Mouse (Mus musculus): ENCODE measurements at regions not wholly inside any gene's neighbourhood (a gene's known extent, or its start where the extent isn't known, plus 50 kb on each side); places are given as distances from the start of the nearest gene placed in this dataset.
"Not testable (repeated sequence)": the region's sequence is repeated elsewhere in the genome, so short reads cannot be mapped to it uniquely, and the experiment has no call there.

- 92% methylated on average over 6 of the region's 6 CpGs for WGBS
- H3K27me3 ChIP-seq (ENCODE audit: control insufficient read depth, insufficient read depth, low read length) = no peaks in the 10 kb centered on the region
- no peak for DNase-seq
- H3K4me1 ChIP-seq (replicated peaks; ENCODE audit: control insufficient read depth, insufficient read depth, low read length) = no peaks in the 10 kb centered on the region
- TF ChIP-seq CTCF (IDR thresholded peaks at IDR 0.05; ENCODE audit: borderline replicate concordance, control insufficient read depth, extremely low read depth, insufficient read depth, low read length, poor library complexity) (no peak), POLR2A (IDR thresholded peaks at IDR 0.05; ENCODE audit: control insufficient read depth, extremely low read depth, insufficient read depth, low read length, poor library complexity) (no peak)
- no peak overlapping the region for H3K27ac ChIP-seq (ENCODE audit: control insufficient read depth, insufficient read depth, low read length)
- H3K4me3 ChIP-seq (ENCODE audit: control insufficient read depth, insufficient read depth, low read length) = no peak overlapping the region
- H3K36me3 ChIP-seq (ENCODE audit: control insufficient read depth, insufficient read depth, low read length) = no peaks in the 10 kb centered on the region
Measured at GRCm38 (mm10) chr14:76948481-76948880, 88.1 kb upstream of the Ccdc122 start.

GRCm38 (mm10) chr14:76947148-76947547, 89.4 kb upstream of the Ccdc122 start:
- no peak overlapping the region for H3K27ac ChIP-seq (ENCODE audit: control insufficient read depth, insufficient read depth, low read length)

GRCm38 (mm10) chr14:76945626-76946025, 90.9 kb upstream of the Ccdc122 start:
- no peak overlapping the region for H3K4me3 ChIP-seq (ENCODE audit: control insufficient read depth, insufficient read depth, low read length)
- TF ChIP-seq POLR2A (IDR thresholded peaks at IDR 0.05; ENCODE audit: control insufficient read depth, extremely low read depth, insufficient read depth, low read length, poor library complexity) (no peak), CTCF (IDR thresholded peaks at IDR 0.05; ENCODE audit: borderline replicate concordance, control insufficient read depth, extremely low read depth, insufficient read depth, low read length, poor library complexity) (no peak)
- WGBS = 88% methylated on average over 6 of the region's 6 CpGs
- no peak for DNase-seq
- H3K4me1 ChIP-seq (replicated peaks; ENCODE audit: control insufficient read depth, insufficient read depth, low read length) = no peaks in the 10 kb centered on the region
- no peaks in the 10 kb centered on the region for H3K27me3 ChIP-seq (ENCODE audit: control insufficient read depth, insufficient read depth, low read length)
- no peak overlapping the region for H3K27ac ChIP-seq (ENCODE audit: control insufficient read depth, insufficient read depth, low read length)
- no peaks in the 10 kb centered on the region for H3K36me3 ChIP-seq (ENCODE audit: control insufficient read depth, insufficient read depth, low read length)

More at GRCm38 (mm10) chr14:76947148-76947547, 89.4 kb upstream of the Ccdc122 start:
- WGBS = 90% methylated on average over 3 of the region's 3 CpGs
- no peak for DNase-seq
- TF ChIP-seq POLR2A (IDR thresholded peaks at IDR 0.05; ENCODE audit: control insufficient read depth, extremely low read depth, insufficient read depth, low read length, poor library complexity) (no peak), CTCF (IDR thresholded peaks at IDR 0.05; ENCODE audit: borderline replicate concordance, control insufficient read depth, extremely low read depth, insufficient read depth, low read length, poor library complexity) (no peak)
- H3K4me3 ChIP-seq (ENCODE audit: control insufficient read depth, insufficient read depth, low read length) = no peak overlapping the region
- H3K4me1 ChIP-seq (replicated peaks; ENCODE audit: control insufficient read depth, insufficient read depth, low read length) = no peaks in the 10 kb centered on the region
- H3K36me3 ChIP-seq (ENCODE audit: control insufficient read depth, insufficient read depth, low read length) = no peaks in the 10 kb centered on the region
- no peaks in the 10 kb centered on the region for H3K27me3 ChIP-seq (ENCODE audit: control insufficient read depth, insufficient read depth, low read length)

GRCm38 (mm10) chr14:76941474-76942212, 94.9 kb upstream of the Ccdc122 start:
- no peak for DNase-seq
- Histone ChIP-seq H3K27ac (ENCODE audit: control insufficient read depth, insufficient read depth, low read length) (no peak overlapping the region), H3K27me3 (ENCODE audit: control insufficient read depth, insufficient read depth, low read length) (no peaks in the 10 kb centered on the region), H3K4me3 (ENCODE audit: control insufficient read depth, insufficient read depth, low read length) (no peak overlapping the region), H3K4me1 (replicated peaks; ENCODE audit: control insufficient read depth, insufficient read depth, low read length) (no peaks in the 10 kb centered on the region), H3K36me3 (ENCODE audit: control insufficient read depth, insufficient read depth, low read length) (no peaks in the 10 kb centered on the region)
- WGBS = 45% methylated on average over 10 of the region's 10 CpGs
- no peak for TF ChIP-seq CTCF (IDR thresholded peaks at IDR 0.05; ENCODE audit: borderline replicate concordance, control insufficient read depth, extremely low read depth, insufficient read depth, low read length, poor library complexity)
- no peak for TF ChIP-seq POLR2A (IDR thresholded peaks at IDR 0.05; ENCODE audit: control insufficient read depth, extremely low read depth, insufficient read depth, low read length, poor library complexity)

- WGBS = 90% methylated on average over 4 of the region's 4 CpGs
Measured at GRCm38 (mm10) chr14:76940507-76940906, 96.1 kb upstream of the Ccdc122 start.

GRCm38 (mm10) chr14:76936671-76937070, 99.9 kb upstream of the Ccdc122 start:
- no peak overlapping the region for H3K4me3 ChIP-seq (ENCODE audit: control insufficient read depth, insufficient read depth, low read length)
- 94% methylated on average over 1 of the region's 1 CpGs for WGBS
- no peaks in the 10 kb centered on the region for H3K4me1 ChIP-seq (replicated peaks; ENCODE audit: control insufficient read depth, insufficient read depth, low read length)
- H3K27me3 ChIP-seq (ENCODE audit: control insufficient read depth, insufficient read depth, low read length) = no peaks in the 10 kb centered on the region
- no peak for DNase-seq
- TF ChIP-seq POLR2A (IDR thresholded peaks at IDR 0.05; ENCODE audit: control insufficient read depth, extremely low read depth, insufficient read depth, low read length, poor library complexity) = no peak
- TF ChIP-seq CTCF (IDR thresholded peaks at IDR 0.05; ENCODE audit: borderline replicate concordance, control insufficient read depth, extremely low read depth, insufficient read depth, low read length, poor library complexity) = no peak
- H3K27ac ChIP-seq (ENCODE audit: control insufficient read depth, insufficient read depth, low read length) = no peak overlapping the region
- no peaks in the 10 kb centered on the region for H3K36me3 ChIP-seq (ENCODE audit: control insufficient read depth, insufficient read depth, low read length)

More at GRCm38 (mm10) chr14:76940507-76940906, 96.1 kb upstream of the Ccdc122 start:
- Histone ChIP-seq H3K4me1 (replicated peaks; ENCODE audit: control insufficient read depth, insufficient read depth, low read length) (no peaks in the 10 kb centered on the region), H3K27ac (ENCODE audit: control insufficient read depth, insufficient read depth, low read length) (no peak overlapping the region), H3K27me3 (ENCODE audit: control insufficient read depth, insufficient read depth, low read length) (no peaks in the 10 kb centered on the region), H3K4me3 (ENCODE audit: control insufficient read depth, insufficient read depth, low read length) (no peak overlapping the region), H3K36me3 (ENCODE audit: control insufficient read depth, insufficient read depth, low read length) (no peaks in the 10 kb centered on the region)
- DNase-seq = no peak
- TF ChIP-seq POLR2A (IDR thresholded peaks at IDR 0.05; ENCODE audit: control insufficient read depth, extremely low read depth, insufficient read depth, low read length, poor library complexity) (no peak), CTCF (IDR thresholded peaks at IDR 0.05; ENCODE audit: borderline replicate concordance, control insufficient read depth, extremely low read depth, insufficient read depth, low read length, poor library complexity) (no peak)

GRCm38 (mm10) chr14:76936051-76936450, 100.5 kb upstream of the Ccdc122 start:
- not testable (repeated sequence) for H3K36me3 ChIP-seq (ENCODE audit: control insufficient read depth, insufficient read depth, low read length); H3K27me3 ChIP-seq (ENCODE audit: control insufficient read depth, insufficient read depth, low read length); H3K4me1 ChIP-seq (replicated peaks; ENCODE audit: control insufficient read depth, insufficient read depth, low read length); H3K4me3 ChIP-seq (ENCODE audit: control insufficient read depth, insufficient read depth, low read length); DNase-seq; H3K27ac ChIP-seq (ENCODE audit: control insufficient read depth, insufficient read depth, low read length)
- 93% methylated on average over 4 of the region's 4 CpGs for WGBS

Measured in thymus, adult 2 months (tissue).